Mouse (Mus musculus) layer of hippocampus, postnatal 36 days (tissue): ENCODE measurements around the gene Pcolce. TPM values are rescaled to one million over a fixed set of nuclear protein-coding genes. Genes with fewer than 3 reads are reported as not detected.

Experiments
- DNase-seq, 2 experiments: peaks; one replicate each; pipeline ENCODE4 v3.0.0; 2022
- total RNA-seq, 2 experiments: library from RNA; stranded (reverse); gene quantifications; 2 replicates each; pipeline ENCODE4 v1.2.3; 2021

The Pcolce gene
- total RNA-seq, 2 experiments from 2014 or later = 8.4 to 8.8 TPM

GRCm38 (mm10) chr5:137590507-137590906 is 23.1 kb downstream of the Pcolce start:
- no peak for DNase-seq

- DNase-seq = peak; percentile 54 to 55
Observed at GRCm38 (mm10) chr5:137584976-137585375, 28.6 kb downstream of the Pcolce start.

GRCm38 (mm10) chr5:137583670-137584169 is 29.9 kb downstream of the Pcolce start:
- DNase-seq = peak; percentile 55 to 58

GRCm38 (mm10) chr5:137582702-137583101 is 30.9 kb downstream of the Pcolce start:
- no peak for DNase-seq

GRCm38 (mm10) chr5:137580246-137580645 is 33.3 kb downstream of the Pcolce start:
- DNase-seq = no peak

- DNase-seq = peak; percentile 39 to 60
Observed at GRCm38 (mm10) chr5:137574470-137574901, 39.1 kb downstream of the Pcolce start.

- no peak for DNase-seq
Observed at GRCm38 (mm10) chr5:137570691-137571586, 42.6 kb downstream of the Pcolce start.

GRCm38 (mm10) chr5:137570181-137570580 is 43.4 kb downstream of the Pcolce start:
- DNase-seq = no peak

GRCm38 (mm10) chr5:137569665-137570064 is 43.9 kb downstream of the Pcolce start, which contains the start of gene Tfr2:
TSS of gene Tfr2 (plus strand) at chr5:137569840.
- no peak for DNase-seq

GRCm38 (mm10) chr5:137569031-137569430 is 44.6 kb downstream of the Pcolce start:
- DNase-seq = no peak

- DNase-seq = no peak
Observed at GRCm38 (mm10) chr5:137568223-137568798, 45.3 kb downstream of the Pcolce start.

GRCm38 (mm10) chr5:137566416-137566815 is 47.2 kb downstream of the Pcolce start:
- no peak for DNase-seq

GRCm38 (mm10) chr5:137565744-137566143 is 47.8 kb downstream of the Pcolce start:
- DNase-seq = no peak

- peak in 1 of 2 experiments; percentile 38 for DNase-seq
Observed at GRCm38 (mm10) chr5:137562965-137563364, 50.6 kb downstream of the Pcolce start.

- DNase-seq = no peak
Observed at GRCm38 (mm10) chr5:137561556-137561955, 52.0 kb downstream of the Pcolce start.

Other genes starting within 250 kb of the Pcolce start
- under 1 TPM; 0.10 to 0.13 TPM for gene Zan, start 136.7 kb downstream of the Pcolce start, total RNA-seq
- 10 to 100 TPM; 32.5 to 37.0 TPM for gene Pop7, start 111.3 kb downstream of the Pcolce start, total RNA-seq
- 10 to 100 TPM; 56.7 to 58.9 TPM for gene Gigyf1, start 95.2 kb downstream of the Pcolce start, total RNA-seq
- not detected for gene Epo, start 80.5 kb downstream of the Pcolce start, total RNA-seq
- gene Gnb2, start 80.3 kb downstream of the Pcolce start, total RNA-seq = 100 to 1,000 TPM; 554 to 565 TPM
- 100 to 1,000 TPM; 127 to 138 TPM for gene Actl6b, start 60.3 kb downstream of the Pcolce start, total RNA-seq
- 10 to 100 TPM; 13.4 to 16.1 TPM for gene Tfr2, start 43.9 kb downstream of the Pcolce start, total RNA-seq
- 10 to 100 TPM; 26.0 to 27.4 TPM for gene Mospd3, start 12.7 kb downstream of the Pcolce start, total RNA-seq
- under 1 TPM; 0.18 to 0.77 TPM for gene Fbxo24, start 15.2 kb upstream of the Pcolce start, total RNA-seq
- 10 to 100 TPM; 21.8 to 25.3 TPM for gene Lrch4, start 15.3 kb upstream of the Pcolce start, total RNA-seq
- gene Gm20605, start 15.4 kb upstream of the Pcolce start, total RNA-seq = 10 to 100 TPM; 18.6 to 23.9 TPM
- gene Sap25, start 27.6 kb upstream of the Pcolce start, total RNA-seq = 10 to 100 TPM; 10.1 to 13.3 TPM
- gene Irs3, start 31.9 kb upstream of the Pcolce start, total RNA-seq = under 1 TPM; 0.15 to 0.28 TPM
- 10 to 100 TPM; 57.7 to 61.1 TPM for gene Agfg2, start 70.9 kb upstream of the Pcolce start, total RNA-seq
- 10 to 100 TPM; 65.4 to 66.3 TPM for gene Nyap1, start 127.8 kb upstream of the Pcolce start, total RNA-seq
- gene Tsc22d4, start 131.9 kb upstream of the Pcolce start, total RNA-seq = 100 to 1,000 TPM; 170 to 176 TPM
- 10 to 100 TPM; 24.1 to 24.6 TPM for gene Ppp1r35, start 165.1 kb upstream of the Pcolce start, total RNA-seq
- gene Mepce, start 173.9 kb upstream of the Pcolce start, total RNA-seq = 10 to 100 TPM; 40.8 to 44.5 TPM
- gene Zcwpw1, start 174.0 kb upstream of the Pcolce start, total RNA-seq = 1 to 10 TPM; 5.2 to 7.1 TPM
- gene Pilra, start 222.5 kb upstream of the Pcolce start, total RNA-seq = 1 to 10 TPM in 1 of 2 experiments, under 1 TPM in 1; 0.67 to 1.3 TPM
- gene Pilrb1, start 244.3 kb upstream of the Pcolce start, total RNA-seq = not detected